Mouse (Mus musculus): ENCODE measurements around the gene Retsat.

DNA sequence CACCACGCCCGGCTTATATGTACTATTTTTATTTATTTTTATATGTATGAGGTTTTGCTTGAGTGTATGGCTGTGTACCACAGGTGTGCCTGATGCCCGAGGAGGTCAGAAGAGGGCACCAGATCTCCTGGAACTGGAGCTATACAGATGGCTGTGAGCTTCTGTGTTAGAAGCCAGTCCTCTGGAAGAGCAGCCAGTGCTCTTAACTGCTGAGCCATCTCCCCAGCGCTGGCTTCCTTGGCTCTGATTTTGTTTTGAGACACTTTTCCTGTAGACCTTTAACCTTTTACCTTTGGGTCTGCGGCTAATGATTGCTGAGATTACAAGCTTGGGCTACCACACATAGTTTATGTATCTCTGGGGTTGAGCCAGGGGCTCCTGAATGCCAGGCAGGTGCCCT is 30.8 kb upstream of the Retsat start:
- no peak for TF ChIP-seq POLR2A (IDR thresholded peaks at IDR 0.05; ENCODE audit: borderline replicate concordance, insufficient read depth, low read length)
- TF ChIP-seq CTCF (IDR thresholded peaks at IDR 0.05; ENCODE audit: borderline replicate concordance, insufficient read depth, low read depth, low read length) = no peak

Measured in cerebellum, adult 2 months (tissue).